Mouse (Mus musculus) cortical plate, adult 2 months (tissue): ENCODE results near the gene Slc9a5.

Experiments
- CTCF ChIP-seq: fragments of 200-500 bp; IDR thresholded peaks from 2 replicates; pipeline ENCODE4 v1.5.1; 2011; ENCODE audit warnings: mild to moderate bottlenecking, control low read depth, low read length; ENCODE audit not compliant: insufficient read depth; ENCODE audit errors: extremely low read depth
- POLR2A ChIP-seq: fragments of 200-500 bp; IDR thresholded peaks from 2 replicates; pipeline ENCODE4 v1.6.1; 2011; ENCODE audit warnings: mild to moderate bottlenecking, low read length, control low read depth; ENCODE audit not compliant: insufficient read depth; ENCODE audit errors: extremely low read depth

GRCm38 (mm10) chr8:105393915-105394314, 45.3 kb downstream of the Slc9a5 start:
- TF ChIP-seq CTCF (no peak), POLR2A (no peak)
